Comparison of ENCODE assay signal across 9 mouse cellular contexts in genomic region chr11:67820221-67820620, GRCm38 (mm10). TPM values are rescaled to one million over a fixed set of nuclear protein-coding genes. Genes with fewer than 3 reads are reported as not detected.
A peak's percentile ranks its signal among the peaks of the same experiment; 100 is the strongest.
DNase-seq lines count a peak whose midpoint lies in the region; ATAC-seq and TF ChIP-seq lines count a peak whose summit lies in the region.
"Had no signal": no experiment of that assay in that cellular context is flagged by ENCODE, and none has a peak within 500 bp of the region (broad histone marks: within the 10 kb centered on the region; RNA-seq: fewer than 3 reads in every experiment).

No protein-coding gene starts in this region.

- no peak overlapping the region for H3K4me3 ChIP-seq in heart, postnatal 0 days (ENCODE audit: low read depth, low read length)
- no peak overlapping the region for H3K4me3 ChIP-seq in CH12.LX (replicated peaks in 1 of 3; ENCODE audit: low read depth in 2 of 3, low read length in 2 of 3, poor library complexity in 1 of 3)
- no peak overlapping the region for H3K4me3 ChIP-seq in neural tube, embryonic 11.5 days (ENCODE audit: low read depth, low read length)
- H3K4me3 ChIP-seq: neural tube, embryonic 12.5 days had no signal

- TF ChIP-seq RAD21 in CH12.LX (IDR thresholded peaks at IDR 0.05; ENCODE audit: low read depth, low read length): peak; percentile 53

- TF ChIP-seq POLR2A in CH12.LX (IDR thresholded peaks at IDR 0.05; ENCODE audit: low read depth, low read length): no peak

- in situ Hi-C loops in CH12.LX (cut with MboI; ENCODE audit: low pct_ligation_motif_present, low pct_unique_long_range_greater_than_20kb, low sequenced_read_pairs): no loop called here

- 26% methylated on average over 4 of the region's 4 CpGs for WGBS in heart, postnatal 0 days
- WGBS in neural tube, embryonic 11.5 days: 18% methylated on average over 4 of the region's 4 CpGs

- H3K9me3 ChIP-seq in heart, postnatal 0 days (replicated peaks; ENCODE audit: control insufficient read depth, low read length): no peaks in the 10 kb centered on the region
- no peaks in the 10 kb centered on the region for H3K9me3 ChIP-seq in CH12.LX (replicated peaks; ENCODE audit: low read length)
- no peaks in the 10 kb centered on the region for H3K9me3 ChIP-seq in neural tube, embryonic 11.5 days (ENCODE audit: control insufficient read depth, low read length)
- H3K9me3 ChIP-seq: neural tube, embryonic 12.5 days had no signal

- peak; percentile 72 for TF ChIP-seq CTCF in heart, postnatal 0 days (IDR thresholded peaks at IDR 0.05; ENCODE audit: low read depth)
- TF ChIP-seq CTCF in CH12.LX (conservative IDR thresholded peaks at IDR 0.05 in 1 of 2, IDR thresholded peaks at IDR 0.05 in 1 of 2; ENCODE audit: low read depth in 2 of 2, low read length in 2 of 2): peak; percentile 51 to 86

- H3K36me3 ChIP-seq in heart, postnatal 0 days (replicated peaks; ENCODE audit: control insufficient read depth, insufficient read depth, low read length): peaks cover 10% of the 10 kb centered on the region; the same call in 1 of the 2 replicates
- no peaks in the 10 kb centered on the region for H3K36me3 ChIP-seq in CH12.LX (replicated peaks in 1 of 2; ENCODE audit: control insufficient read depth in 1 of 2, insufficient read depth in 1 of 2, low read length in 1 of 2)
- no peaks in the 10 kb centered on the region for H3K36me3 ChIP-seq in neural tube, embryonic 11.5 days (ENCODE audit: control insufficient read depth, insufficient read depth, low read length)
- H3K36me3 ChIP-seq: neural tube, embryonic 12.5 days had no signal

- H3K9ac ChIP-seq in heart, postnatal 0 days (replicated peaks; ENCODE audit: low read depth, low read length): no peak overlapping the region
- no peak overlapping the region for H3K9ac ChIP-seq in CH12.LX (ENCODE audit: insufficient read depth, low read depth)
- no peak overlapping the region; the same call in 1 of the 2 replicates for H3K9ac ChIP-seq in neural tube, embryonic 11.5 days (ENCODE audit: low read length)

- dilution Hi-C loops in CH12.LX (cut with MboI; ENCODE audit: extremely low pct_ligation_motif_present, extremely low pct_unique_long_range_greater_than_20kb, low sequenced_read_pairs): no loop called here

- H3K4me2 ChIP-seq in heart, postnatal 0 days (ENCODE audit: low read depth, low read length): no peak overlapping the region
- peak overlapping the region; percentile 60; the same call in 1 of the 2 replicates for H3K4me2 ChIP-seq in CH12.LX (ENCODE audit: insufficient read depth, low read depth, poor library complexity, severe bottlenecking)
- no peak overlapping the region for H3K4me2 ChIP-seq in neural tube, embryonic 11.5 days (ENCODE audit: low read depth)

- peak; percentile 28 for DNase-seq in heart, postnatal 0 days (ENCODE audit: low spot score)
- DNase-seq in heart, adult 9 months (ENCODE audit: low spot score in 2 of 2): no peak
- peak; percentile 68 for DNase-seq in CH12.LX (ENCODE audit: extremely low read depth)
- peak; percentile 15 to 26 for DNase-seq in adrenal gland, adult 18-20 months (ENCODE audit: low spot score in 2 of 2)
- DNase-seq in frontal cortex, postnatal 14 days (ENCODE audit: low spot score in 2 of 2): peak; percentile 32 to 48
- peak; percentile 35 to 47 for DNase-seq in layer of hippocampus, postnatal 36 days
- peak; percentile 61 for DNase-seq in neural tube, embryonic 11.5 days (ENCODE audit: low spot score)
- no peak for DNase-seq in natural killer cell, adult 2 months (ENCODE audit: low spot score in 2 of 2)

- TF ChIP-seq EP300 in heart, postnatal 0 days (IDR thresholded peaks at IDR 0.05; ENCODE audit: low read depth): no peak
- TF ChIP-seq EP300 in CH12.LX (IDR thresholded peaks at IDR 0.05; ENCODE audit: low read length): no peak

- 0 out of 2 replicates have a peak, but pooled peaks cover 4% of the 10 kb centered on the region for H3K4me1 ChIP-seq in heart, postnatal 0 days (ENCODE audit: control insufficient read depth, insufficient read depth)
- peaks cover 3 to 5% of the 10 kb centered on the region in 2 experiments; a peak in 2 of 4 replicates for H3K4me1 ChIP-seq in CH12.LX (ENCODE audit: control insufficient read depth in 1 of 2, insufficient read depth in 2 of 2)
- 0 out of 2 replicates have a peak, but pooled peaks cover 3% of the 10 kb centered on the region for H3K4me1 ChIP-seq in neural tube, embryonic 11.5 days (ENCODE audit: control insufficient read depth, insufficient read depth, low read length)
- H3K4me1 ChIP-seq: neural tube, embryonic 12.5 days had no signal

- no peaks in the 10 kb centered on the region for H3K79me2 ChIP-seq in CH12.LX (replicated peaks; ENCODE audit: control insufficient read depth, extremely low read depth, insufficient read depth, poor library complexity, severe bottlenecking)

- peak; percentile 70; the same call in 1 of the 2 replicates for ATAC-seq in heart, postnatal 0 days (ENCODE audit: insufficient read depth, low read depth)
- no peak for ATAC-seq in neural tube, embryonic 11.5 days (ENCODE audit: insufficient read depth, low FRiP score, low TSS enrichment)

- no peaks in the 10 kb centered on the region for H3K27me3 ChIP-seq in heart, postnatal 0 days (ENCODE audit: control insufficient read depth, insufficient read depth, low read length)
- H3K27me3 ChIP-seq in CH12.LX (replicated peaks): peaks cover 21% of the 10 kb centered on the region
- no peaks in the 10 kb centered on the region for H3K27me3 ChIP-seq in neural tube, embryonic 11.5 days (ENCODE audit: control insufficient read depth, insufficient read depth, low read length)
- H3K27me3 ChIP-seq: neural tube, embryonic 12.5 days had no signal

- no peak overlapping the region for H3K27ac ChIP-seq in heart, postnatal 0 days (ENCODE audit: low read depth)
- no peak overlapping the region for H3K27ac ChIP-seq in CH12.LX (ENCODE audit: insufficient read depth, low read depth)
- no peak overlapping the region for H3K27ac ChIP-seq in neural tube, embryonic 11.5 days (ENCODE audit: low read depth, low read length)
- H3K27ac ChIP-seq: neural tube, embryonic 12.5 days had no signal

TF ChIP-seq in CH12.LX, 34 proteins besides CTCF, POLR2A, EP300 and RAD21:
- no peak for TF ChIP-seq JUND (conservative IDR thresholded peaks at IDR 0.05; ENCODE audit: low read depth, low read length)
- TF ChIP-seq SMC3 (IDR thresholded peaks at IDR 0.05; ENCODE audit: low read depth, low read length): peak; percentile 63

RNA-seq across cellular contexts. Expression of gene Dhrs7c, which starts 22.2 kb away (rescaled TPM):
- total RNA-seq in heart, postnatal 0 days (2014; rRNA removed; ENCODE audit: low replicate concordance): 148 TPM in 2 replicates
- 92.5 and 94.9 TPM in 2 replicates for polyA plus RNA-seq in heart, postnatal 0 days (2015; fragmentation: Nextera tagmentation; extraction: Ambion mirVana)
- total RNA-seq in CH12.LX (2012; rRNA removed) (not detected in 2 replicates), CH12.LX (2014; rRNA removed) (not detected in 2 replicates)
- polyA plus RNA-seq in CH12.LX (2012; ENCODE audit: insufficient read length, low read depth): not detected in 2 replicates
- total RNA-seq in adrenal gland, adult 18-20 months (2021): under 1 TPM in 1 of 2 experiments, not detected in 1; 0.29 TPM
- total RNA-seq in layer of hippocampus, postnatal 36 days (2021): not detected
- polyA plus RNA-seq in neural tube, embryonic 11.5 days (2014; fragmentation: Nextera tagmentation; extraction: Ambion mirVana): 1.5 and 2.8 TPM in 2 replicates

RNA-seq across cellular contexts. Expression of gene Gsg1l2, which starts 45.8 kb away (rescaled TPM):
- not detected in 2 replicates for total RNA-seq in heart, postnatal 0 days (2014; rRNA removed; ENCODE audit: low replicate concordance)
- not detected in 2 replicates for polyA plus RNA-seq in heart, postnatal 0 days (2015; fragmentation: Nextera tagmentation; extraction: Ambion mirVana)
- total RNA-seq in CH12.LX (2012; rRNA removed): not detected in 2 replicates
- total RNA-seq in CH12.LX (2014; rRNA removed): not detected in 2 replicates
- polyA plus RNA-seq in CH12.LX (2012; ENCODE audit: insufficient read length, low read depth): not detected in 2 replicates
- not detected for total RNA-seq in adrenal gland, adult 18-20 months (2021)
- total RNA-seq in layer of hippocampus, postnatal 36 days (2021): not detected
- polyA plus RNA-seq in neural tube, embryonic 11.5 days (2014; fragmentation: Nextera tagmentation; extraction: Ambion mirVana): not detected in 2 replicates
- polyA plus RNA-seq: neural tube, embryonic 12.5 days had no signal

RNA-seq across cellular contexts. Expression of gene Glp2r, which starts 49.3 kb away (rescaled TPM):
- total RNA-seq in heart, postnatal 0 days (2014; rRNA removed; ENCODE audit: low replicate concordance): not detected in 2 replicates
- polyA plus RNA-seq in heart, postnatal 0 days (2015; fragmentation: Nextera tagmentation; extraction: Ambion mirVana): not detected in 2 replicates
- total RNA-seq in CH12.LX (2012; rRNA removed): 0.04 TPM in 2 replicates
- total RNA-seq in CH12.LX (2014; rRNA removed): 0.04 and 0.09 TPM in 2 replicates
- 0.07 TPM in 1 of 2 replicates, not detected in the other for polyA plus RNA-seq in CH12.LX (2012; ENCODE audit: insufficient read length, low read depth)
- under 1 TPM in 1 of 2 experiments, not detected in 1; 0.07 TPM for total RNA-seq in adrenal gland, adult 18-20 months (2021)
- total RNA-seq in layer of hippocampus, postnatal 36 days (2021): 1 to 10 TPM; 1.9 to 2.7 TPM
- not detected in 2 replicates for polyA plus RNA-seq in neural tube, embryonic 11.5 days (2014; fragmentation: Nextera tagmentation; extraction: Ambion mirVana)
- polyA plus RNA-seq: neural tube, embryonic 12.5 days had no signal

Comparison
In these comparisons a context has a peak if more than half of its experiments do, and no peak if none do; other contexts are left out.
1. DNase-seq: peak in heart, postnatal 0 days (single experiment), CH12.LX (single experiment), adrenal gland, adult 18-20 months (2 of 2), frontal cortex, postnatal 14 days (2 of 2), layer of hippocampus, postnatal 36 days (2 of 2) and neural tube, embryonic 11.5 days (single experiment); none in heart, adult 9 months (0 of 2) and natural killer cell, adult 2 months (0 of 2).
2. RNA of gene Dhrs7c, which starts 22.2 kb away (total RNA-seq): 148 TPM in heart, postnatal 0 days; 0.29 TPM in adrenal gland, adult 18-20 months, not detected in CH12.LX and not detected in layer of hippocampus, postnatal 36 days; every median in the first group is over 100 times any median in the second.